Mouse (Mus musculus) kidney, postnatal 0 days (tissue): ENCODE data around the gene C1qc. TPM values are rescaled to one million over a fixed set of nuclear protein-coding genes. Genes with fewer than 3 reads are reported as not detected.

ENCODE experiments used
- ATAC-seq: fragments of 200-750 bp; cut with Nextera tagmentation; replicated peaks from 2 replicates; pipeline ENCODE4 v1.8.0; 2017; ENCODE audit warnings: low read depth, moderate number of reproducible peaks, moderate TSS enrichment, moderate library complexity; ENCODE audit not compliant: low FRiP score
- DNase-seq: peaks from one replicate; pipeline ENCODE4 v3.0.0-alpha.2; 2016; ENCODE audit warnings: low spot score
- H3K27ac ChIP-seq: fragments of 300-500 bp; sonication (generic); 2 replicates; pipeline ENCODE4 v1.5.1; 2014; ENCODE audit warnings: mild to moderate bottlenecking
- H3K27me3 ChIP-seq: fragments of 300-500 bp; sonication (generic); 2 replicates; pipeline ENCODE4 v1.6.1; 2014; ENCODE audit warnings: low read length, mixed read lengths; ENCODE audit not compliant: insufficient read depth
- H3K36me3 ChIP-seq: fragments of 300-500 bp; sonication (generic); 2 replicates; pipeline ENCODE4 v1.6.1; 2014; ENCODE audit warnings: low read length, mixed read lengths; ENCODE audit not compliant: insufficient read depth
- H3K4me1 ChIP-seq: fragments of 300-500 bp; sonication (generic); replicated peaks from 2 replicates; pipeline ENCODE4 v1.6.1; 2014; ENCODE audit warnings: antibody characterized with exemption, low read length, mixed read lengths; ENCODE audit not compliant: insufficient read depth
- H3K4me2 ChIP-seq: fragments of 300-500 bp; sonication (generic); 2 replicates; pipeline ENCODE4 v1.6.1; 2014; ENCODE audit warnings: mild to moderate bottlenecking, low read length, moderate library complexity, mixed read lengths
- H3K4me3 ChIP-seq: fragments of 300-500 bp; sonication (generic); replicated peaks from 2 replicates; pipeline ENCODE4 v1.5.1; 2014; ENCODE audit warnings: low read depth, low read length
- H3K9ac ChIP-seq: fragments of 300-500 bp; sonication (generic); 2 replicates; pipeline ENCODE4 v1.6.1; 2014; ENCODE audit warnings: low read depth, low read length
- H3K9me3 ChIP-seq: fragments of 300-500 bp; sonication (generic); replicated peaks from 2 replicates; pipeline ENCODE4 v1.6.1; 2016; ENCODE audit warnings: low read length, inconsistent platforms, mixed read lengths
- CTCF ChIP-seq: IDR thresholded peaks from 2 replicates; pipeline ENCODE4 v1.5.1; 2016; ENCODE audit warnings: antibody characterized with exemption, low read depth, mild to moderate bottlenecking, moderate library complexity
- WGBS: fragments of 180-500 bp; shearing (Covaris S2); extraction: QIAGEN DNeasy Blood & Tissue Kit; methylation state at CpG from one replicate; pipeline ENCODE4 v1.1.7; 2014; 5-methylcytosine and 5-hydroxymethylcytosine counted together
- polyA plus RNA-seq: library from polyadenylated mRNA; unstranded; fragments of >200 nt; fragmentation: Nextera tagmentation; extraction: Ambion mirVana; gene quantifications from 2 replicates; pipeline ENCODE4 v1.2.1, GENCODE M21; 2015

C1qc gene
- polyA plus RNA-seq, 1 experiment from 2014 or later, result 34.6 TPM

DNA sequence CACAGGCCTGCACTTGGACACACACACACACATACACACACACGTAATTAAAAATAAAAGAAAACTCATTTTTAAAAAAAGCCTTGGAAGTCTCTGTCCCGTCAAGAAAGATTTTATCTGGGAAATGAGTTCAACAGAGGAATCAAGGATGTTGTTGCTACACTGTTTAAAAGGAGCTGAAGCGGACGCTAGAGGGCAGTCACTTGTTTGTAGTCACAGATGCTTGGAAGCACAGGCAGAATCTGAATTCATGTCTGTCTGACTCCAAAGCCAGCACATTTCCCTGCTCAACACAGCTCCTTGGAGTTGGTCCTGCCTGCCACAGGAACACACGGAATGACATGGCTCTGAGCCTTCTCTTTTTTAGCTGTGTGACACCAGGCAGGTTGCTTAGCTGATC is 14.3 kb downstream of the C1qc start:
- peak; percentile 49 for TF ChIP-seq CTCF
- Histone ChIP-seq H3K27me3 (no peaks in the 10 kb centered on the region), H3K27ac (no peak overlapping the region), H3K4me1 (no peaks in the 10 kb centered on the region), H3K4me2 (no peak overlapping the region), H3K36me3 (no peaks in the 10 kb centered on the region), H3K9ac (no peak overlapping the region), H3K9me3 (no peaks in the 10 kb centered on the region), H3K4me3 (no peak overlapping the region)
- ATAC-seq, result no peak
- DNase-seq, result peak; percentile 22
- 30% methylated on average over 5 of the region's 5 CpGs for WGBS

DNA sequence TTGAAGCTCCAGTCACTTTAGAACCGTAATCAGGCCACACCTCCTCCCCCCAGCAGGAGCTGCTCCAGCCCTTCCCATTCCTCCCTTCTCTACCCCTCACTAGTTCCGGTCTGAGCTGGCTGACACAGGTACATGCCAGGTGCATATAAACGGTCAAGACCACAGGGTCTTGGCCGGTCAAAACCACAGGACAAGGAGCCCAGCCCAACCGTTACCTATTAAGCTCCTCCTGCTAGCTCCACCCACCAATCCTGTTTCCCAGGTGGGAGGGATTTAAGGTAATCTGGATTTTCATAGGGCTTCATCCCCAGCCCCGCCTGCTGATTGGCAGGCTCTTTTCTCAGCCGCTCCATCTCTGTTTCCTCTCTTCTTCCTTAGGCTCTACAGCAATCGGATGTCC is 14.7 kb downstream of the C1qc start:
- H3K9ac ChIP-seq, result no peak overlapping the region
- H3K4me3 ChIP-seq, result no peak overlapping the region
- no peaks in the 10 kb centered on the region for H3K9me3 ChIP-seq
- no peak overlapping the region for H3K27ac ChIP-seq
- ATAC-seq (peak; percentile 29), DNase-seq (peak; percentile 28)
- 47% methylated on average over 8 of the region's 8 CpGs for WGBS
- no peaks in the 10 kb centered on the region for H3K4me1 ChIP-seq
- no peak overlapping the region for H3K4me2 ChIP-seq
- H3K27me3 ChIP-seq, result no peaks in the 10 kb centered on the region
- TF ChIP-seq CTCF, result no peak
- H3K36me3 ChIP-seq, result no peaks in the 10 kb centered on the region

DNA sequence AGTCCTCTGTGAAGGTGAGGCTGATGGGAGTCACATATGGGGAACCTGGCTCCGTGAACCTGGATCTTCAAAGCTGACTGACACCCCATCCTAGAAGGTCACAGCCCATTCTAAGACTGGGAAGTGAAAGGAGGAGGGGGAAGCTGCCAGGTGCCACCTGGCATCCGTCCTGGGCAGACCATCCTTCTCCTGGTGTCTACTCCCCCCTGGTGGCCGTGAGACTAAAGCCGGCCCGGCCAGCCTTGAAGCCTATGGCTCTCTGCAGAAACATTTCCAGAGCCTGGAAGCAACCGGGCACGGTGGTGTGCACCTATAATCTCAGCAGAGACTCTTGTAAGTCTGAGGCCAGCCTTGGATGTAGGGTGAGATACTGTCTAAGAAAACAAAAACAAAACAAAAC is 15.9 kb downstream of the C1qc start:
- Histone ChIP-seq H3K9me3 (no peaks in the 10 kb centered on the region), H3K27ac (no peak overlapping the region), H3K4me2 (no peak overlapping the region), H3K36me3 (no peaks in the 10 kb centered on the region), H3K27me3 (no peaks in the 10 kb centered on the region), H3K9ac (no peak overlapping the region), H3K4me3 (no peak overlapping the region), H3K4me1 (no peaks in the 10 kb centered on the region)
- TF ChIP-seq CTCF, result peak; percentile 85
- ATAC-seq (no peak; the same call in 1 of the 2 replicates), DNase-seq (peak; percentile 64)
- 14% methylated on average over 7 of the region's 7 CpGs for WGBS

- H3K4me1 ChIP-seq, result no peaks in the 10 kb centered on the region
- 86% methylated on average over 14 of the region's 14 CpGs for whole genome bisulfite sequencing
- H3K27me3 ChIP-seq, result no peaks in the 10 kb centered on the region
- no peak overlapping the region for H3K4me2 ChIP-seq
- H3K9me3 ChIP-seq, result no peaks in the 10 kb centered on the region
- TF ChIP-seq CTCF, result no peak
- no peak overlapping the region for H3K4me3 ChIP-seq
- ATAC-seq (no peak), DNase-seq (no peak)
- H3K9ac ChIP-seq, result no peak overlapping the region
- no peak overlapping the region for H3K27ac ChIP-seq
- no peaks in the 10 kb centered on the region for H3K36me3 ChIP-seq
Observed at GRCm38 (mm10) chr4:136875012-136875411, 17.9 kb downstream of the C1qc start.

DNA sequence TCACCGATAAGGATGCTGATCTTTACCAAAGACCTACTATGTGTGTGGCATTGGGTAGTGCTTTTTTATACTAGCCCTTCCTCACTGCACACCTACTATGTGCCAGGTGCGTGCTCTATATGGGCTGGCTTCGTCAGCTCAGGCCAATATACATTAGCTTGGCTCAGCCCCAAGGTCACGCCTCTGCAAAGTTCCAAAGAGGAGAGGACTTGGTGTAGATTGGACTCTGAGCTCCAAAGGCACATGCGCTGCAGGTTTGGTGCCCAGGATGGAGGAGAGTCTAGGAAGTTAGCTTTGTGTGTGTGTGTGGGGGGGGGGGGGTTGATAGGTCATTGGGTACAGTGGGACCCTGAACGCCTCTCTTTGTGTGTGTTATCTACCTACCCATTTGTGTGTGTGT is 24.5 kb downstream of the C1qc start:
- Histone ChIP-seq H3K9me3 (no peaks in the 10 kb centered on the region), H3K9ac (no peak overlapping the region), H3K4me2 (no peak overlapping the region), H3K4me3 (no peak overlapping the region), H3K27ac (no peak overlapping the region), H3K36me3 (no peaks in the 10 kb centered on the region), H3K27me3 (no peaks in the 10 kb centered on the region), H3K4me1 (no peaks in the 10 kb centered on the region)
- DNase-seq, result no peak
- no peak for TF ChIP-seq CTCF
- WGBS, result 74% methylated on average over 6 of the region's 6 CpGs
- ATAC-seq, result no peak

- ATAC-seq (no peak), DNase-seq (peak; percentile 10)
- H3K27me3 ChIP-seq, result no peaks in the 10 kb centered on the region
- H3K27ac ChIP-seq, result no peak overlapping the region
- H3K4me1 ChIP-seq, result no peaks in the 10 kb centered on the region
- WGBS, result 12% methylated on average over 11 of the region's 12 CpGs
- no peak overlapping the region for H3K4me2 ChIP-seq
- no peak overlapping the region for H3K4me3 ChIP-seq
- no peaks in the 10 kb centered on the region for H3K9me3 ChIP-seq
- no peak overlapping the region for H3K9ac ChIP-seq
- H3K36me3 ChIP-seq, result no peaks in the 10 kb centered on the region
- TF ChIP-seq CTCF, result no peak
Observed at GRCm38 (mm10) chr4:136867690-136868345, 25.0 kb downstream of the C1qc start.

DNA sequence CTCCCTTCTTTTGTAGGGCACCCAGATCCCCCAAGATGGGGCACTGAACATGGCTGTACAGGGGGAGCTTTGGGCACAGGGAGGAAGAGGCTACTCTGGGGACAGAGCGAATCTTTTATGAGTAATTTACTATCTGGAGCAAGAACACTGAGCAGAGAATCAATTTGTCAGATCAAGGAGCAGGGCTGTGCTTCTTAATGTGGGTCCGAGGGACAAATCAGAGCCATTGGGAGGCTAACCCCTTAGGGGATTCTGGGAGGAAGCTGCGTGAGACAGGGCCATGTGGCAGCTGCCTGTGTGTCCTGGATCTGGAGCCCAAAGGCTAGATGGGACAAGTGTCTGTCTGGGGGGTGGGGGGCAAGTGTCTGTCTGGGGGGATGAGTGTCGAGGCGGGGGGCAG is 27.3 kb downstream of the C1qc start:
- WGBS, result 58% methylated on average over 5 of the region's 5 CpGs
- 0 out of 2 replicates have a peak, but pooled peaks cover 4% of the 10 kb centered on the region for H3K27me3 ChIP-seq
- H3K9me3 ChIP-seq, result no peaks in the 10 kb centered on the region
- TF ChIP-seq CTCF, result no peak
- no peak for DNase-seq
- H3K4me2 ChIP-seq, result no peak overlapping the region
- H3K36me3 ChIP-seq, result no peaks in the 10 kb centered on the region
- no peak overlapping the region for H3K27ac ChIP-seq
- no peak overlapping the region for H3K9ac ChIP-seq
- H3K4me1 ChIP-seq, result 0 out of 2 replicates have a peak, but pooled peaks cover 4% of the 10 kb centered on the region
- no peak for ATAC-seq
- H3K4me3 ChIP-seq, result no peak overlapping the region
